Mouse (Mus musculus) liver, embryonic 14.5 days (tissue): ENCODE data around the gene Rpl15.

Experiments
- CTCF ChIP-seq: IDR thresholded peaks from 2 replicates; pipeline ENCODE4 v1.5.1; 2016; ENCODE audit warnings: antibody characterized with exemption, low read depth, control low read depth
- EP300 ChIP-seq: IDR thresholded peaks from 2 replicates; pipeline ENCODE4 v1.6.1; 2016; ENCODE audit warnings: antibody characterized with exemption, low read depth

DNA sequence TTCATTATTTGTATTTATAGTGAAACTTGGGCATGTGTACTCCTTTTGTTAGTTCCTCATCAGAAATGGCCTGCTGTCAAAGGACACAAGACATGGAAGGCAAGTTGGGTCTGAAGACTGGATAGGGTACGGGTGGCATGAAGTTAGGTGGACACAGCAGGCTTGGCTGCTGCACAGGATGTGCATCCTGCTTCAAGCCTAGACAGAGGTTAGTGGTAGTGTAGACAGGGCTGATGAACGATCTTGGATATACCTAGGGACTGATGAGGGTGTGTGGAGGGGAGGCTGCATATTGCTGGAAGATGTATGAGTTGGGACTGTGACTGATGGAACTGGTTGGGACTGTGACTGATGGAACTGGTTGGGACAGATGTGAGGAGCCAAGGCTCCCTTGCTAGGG is 27.7 kb upstream of the Rpl15 start:
- TF ChIP-seq CTCF, result no peak
- TF ChIP-seq EP300, result no peak
